Mouse (Mus musculus) liver, postnatal 0 days (tissue): ENCODE measurements around the gene Utp20.

Source experiments
- CTCF ChIP-seq: sonication (generic); IDR thresholded peaks from 2 replicates; pipeline ENCODE4 v1.5.1; 2016; ENCODE audit warnings: antibody characterized with exemption, low read depth
- EP300 ChIP-seq: IDR thresholded peaks from 2 replicates; pipeline ENCODE4 v1.6.1; 2016; ENCODE audit warnings: antibody characterized with exemption, low read depth, mild to moderate bottlenecking

- TF ChIP-seq CTCF, result no peak
- no peak for TF ChIP-seq EP300
These were observed 14.9 kb downstream of the Utp20 start for GRCm38 (mm10) chr10:88811704-88812103.
